Mouse (Mus musculus): ENCODE data around the gene Chl1. TPM values are rescaled to one million over a fixed set of nuclear protein-coding genes. Genes with fewer than 3 reads are reported as not detected.

The Chl1 gene
- polyA plus RNA-seq, 1 experiment = not detected

DNA sequence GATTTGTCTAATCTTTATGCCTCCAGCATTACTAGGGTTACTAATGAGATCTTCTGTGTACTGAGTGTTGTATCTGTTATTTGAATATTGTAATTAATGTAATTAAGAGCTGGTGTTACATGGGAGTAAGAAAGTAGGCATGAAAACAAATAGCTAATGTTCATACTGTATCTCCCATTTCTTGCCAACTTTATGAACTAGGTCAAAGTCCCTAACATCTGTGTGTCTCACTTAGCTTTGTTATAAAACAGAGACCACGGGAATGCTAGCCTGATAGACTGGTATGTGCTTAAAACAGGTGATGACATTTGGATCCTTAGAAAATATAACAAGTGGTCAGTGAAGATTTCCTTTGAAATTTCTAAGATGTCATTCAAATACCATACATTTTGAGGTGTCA, 75.7 kb downstream of the Chl1 start:
- TF ChIP-seq GATA1 (IDR thresholded peaks at IDR 0.05; ENCODE audit: low read length) = no peak

DNA sequence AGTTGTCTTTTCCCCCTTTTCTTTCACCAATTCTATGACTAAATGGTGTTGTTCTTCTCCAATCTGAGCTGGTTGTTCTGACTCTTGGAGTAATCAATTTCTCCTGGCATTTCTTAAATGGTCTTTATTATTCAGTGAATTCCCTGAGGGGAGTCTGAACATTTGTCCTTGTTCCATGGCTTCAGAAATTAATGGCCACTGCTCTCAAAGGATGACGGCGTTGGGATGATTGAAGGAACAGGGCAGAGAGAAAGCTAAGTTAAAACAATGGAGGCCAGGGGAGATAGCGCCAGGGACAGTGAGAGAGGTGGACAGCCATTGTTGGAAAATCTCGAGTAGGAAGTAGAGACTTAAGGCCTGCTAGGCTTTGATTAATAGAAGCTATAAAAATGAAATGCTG, 91.7 kb downstream of the Chl1 start:
- TF ChIP-seq GATA1 (IDR thresholded peaks at IDR 0.05; ENCODE audit: low read length) = no peak

DNA sequence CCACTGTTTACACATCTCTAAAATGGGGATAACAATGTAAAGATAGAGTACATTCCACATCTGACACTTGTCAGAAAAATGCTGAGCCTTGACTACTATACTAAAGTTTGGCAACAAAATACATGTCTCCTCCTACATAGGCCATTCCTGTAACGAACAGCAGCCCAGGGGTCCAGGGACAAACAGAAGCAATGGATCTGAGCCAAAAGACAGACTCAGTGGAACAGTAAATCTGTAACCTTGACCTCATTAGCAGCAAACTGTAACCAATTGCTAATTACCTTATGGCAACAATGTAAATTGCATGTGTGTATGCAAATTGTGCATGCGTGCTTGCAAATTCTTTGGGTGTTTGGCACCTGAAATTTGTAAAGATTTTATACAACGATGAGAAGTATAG, 100.3 kb downstream of the Chl1 start:
- TF ChIP-seq GATA1 (IDR thresholded peaks at IDR 0.05; ENCODE audit: low read length) = no peak

DNA sequence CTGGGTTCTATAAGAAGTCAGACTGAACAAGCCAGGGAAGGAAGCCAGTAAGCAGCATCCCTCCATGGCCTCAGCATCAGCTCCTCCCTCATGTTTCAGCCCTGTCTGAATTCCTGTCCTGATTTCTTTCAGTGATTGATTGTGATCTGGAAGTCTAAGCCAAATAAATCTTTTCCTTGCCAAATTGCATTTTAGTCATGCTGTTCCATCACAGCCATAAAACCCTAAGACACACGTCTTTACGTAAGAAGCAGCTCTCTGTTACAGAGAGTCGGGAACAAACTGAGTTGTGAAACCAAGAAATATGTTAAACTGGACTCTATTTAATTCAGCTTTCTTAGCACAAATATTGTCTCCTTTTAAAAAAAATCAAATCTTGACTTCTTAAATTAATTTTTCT, 102.2 kb downstream of the Chl1 start:
- TF ChIP-seq GATA1 (IDR thresholded peaks at IDR 0.05; ENCODE audit: low read length) = no peak

DNA sequence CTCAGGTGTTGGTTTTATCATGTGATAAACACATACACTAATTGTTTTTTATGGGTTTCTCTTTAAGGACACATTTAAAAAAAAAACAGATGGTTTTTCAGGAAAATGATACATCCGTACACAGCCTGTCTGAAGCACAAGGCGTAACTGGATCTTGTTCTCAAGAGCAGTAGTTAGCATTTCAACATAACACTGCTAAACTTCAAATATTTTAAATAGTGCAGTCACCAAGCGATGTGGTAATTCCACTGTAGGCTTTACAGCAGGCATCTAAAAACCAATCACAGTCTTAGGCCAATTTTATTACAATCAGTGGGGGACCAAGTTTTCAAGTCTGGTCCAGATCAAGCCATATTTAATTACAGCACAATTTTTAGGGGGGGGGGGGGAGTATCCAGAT, 103.3 kb downstream of the Chl1 start:
- no peak for TF ChIP-seq GATA1 (IDR thresholded peaks at IDR 0.05; ENCODE audit: low read length)

DNA sequence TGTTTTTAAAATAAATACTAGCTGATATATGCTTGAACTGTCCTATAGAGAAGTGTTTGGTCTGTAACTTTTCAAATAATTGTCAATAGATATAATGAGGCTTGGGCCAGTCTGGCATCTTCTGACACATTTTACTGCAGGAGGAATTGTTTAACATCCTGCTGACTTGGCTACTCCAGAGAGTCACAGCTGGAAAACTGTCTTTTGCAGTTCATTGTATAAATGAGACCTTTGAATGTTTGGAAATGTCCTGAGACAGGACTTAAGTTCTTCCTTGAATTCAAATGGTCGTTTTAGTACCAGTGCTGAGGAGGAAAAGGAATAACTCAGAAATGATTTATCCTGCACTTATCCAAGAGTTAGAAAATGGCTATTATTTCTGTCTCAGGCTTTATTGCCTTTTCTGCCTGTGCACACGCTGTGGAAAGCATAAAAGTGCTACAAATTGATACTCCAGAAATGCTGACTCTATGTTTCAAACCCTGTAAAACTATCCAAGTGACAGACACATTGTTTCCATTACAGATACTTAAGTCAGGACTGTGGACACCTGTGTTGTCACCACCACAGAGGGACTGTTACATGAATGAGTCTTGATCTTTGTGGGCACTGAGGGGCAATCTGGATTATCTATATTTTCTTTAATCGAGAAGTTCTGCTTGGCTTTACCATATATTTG, 105.7 kb downstream of the Chl1 start:
- TF ChIP-seq GATA1 (IDR thresholded peaks at IDR 0.05; ENCODE audit: low read length) = no peak

DNA sequence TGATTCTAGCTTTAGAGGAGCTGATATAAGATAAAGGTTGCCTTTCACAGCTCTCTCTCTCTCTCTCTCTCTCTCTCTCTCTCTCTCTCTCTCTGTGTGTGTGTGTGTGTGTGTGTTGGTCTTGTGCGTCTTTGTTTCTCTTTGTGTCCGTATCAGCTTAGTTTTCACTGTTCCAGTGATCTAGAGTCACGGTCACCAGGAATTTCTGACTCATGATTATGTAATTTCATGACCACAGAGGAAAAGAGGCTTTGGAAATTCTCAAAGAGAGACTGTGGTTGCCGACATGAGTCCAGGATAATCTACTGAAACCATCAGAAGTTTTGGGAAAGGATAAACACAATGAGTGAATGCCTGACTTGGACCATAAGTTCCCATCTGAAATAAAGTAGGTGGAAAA, 110.5 kb downstream of the Chl1 start:
- TF ChIP-seq GATA1 (IDR thresholded peaks at IDR 0.05; ENCODE audit: low read length) = no peak

DNA sequence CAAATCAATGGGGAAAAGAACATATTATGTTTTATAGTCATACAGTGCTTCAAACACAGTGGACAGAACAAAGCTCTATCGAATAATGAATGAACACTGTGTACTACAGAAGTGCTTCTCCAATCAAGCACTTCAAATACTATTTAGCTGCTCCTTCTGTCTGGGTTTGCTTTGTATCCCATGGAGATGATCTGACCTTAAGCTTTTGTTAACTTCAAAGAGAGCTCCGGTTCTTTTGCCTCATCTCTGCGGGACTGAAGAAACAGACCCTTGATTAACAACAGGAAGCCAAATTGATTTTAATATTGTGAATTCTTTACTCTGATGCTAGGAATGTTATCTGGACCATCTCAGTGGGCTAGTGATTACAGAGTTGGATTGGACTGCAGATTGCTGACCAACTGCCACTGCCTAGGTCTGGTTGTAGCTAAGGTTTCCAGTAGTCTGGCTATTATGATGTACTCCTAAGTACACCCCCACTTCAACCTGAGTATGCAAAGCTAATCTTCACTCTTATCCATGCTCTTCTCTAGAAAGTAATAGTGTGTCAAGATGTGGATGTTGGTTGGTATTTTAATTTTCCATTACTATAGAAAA, 111.8 kb downstream of the Chl1 start:
- TF ChIP-seq GATA1 (IDR thresholded peaks at IDR 0.05; ENCODE audit: low read length) = no peak

DNA sequence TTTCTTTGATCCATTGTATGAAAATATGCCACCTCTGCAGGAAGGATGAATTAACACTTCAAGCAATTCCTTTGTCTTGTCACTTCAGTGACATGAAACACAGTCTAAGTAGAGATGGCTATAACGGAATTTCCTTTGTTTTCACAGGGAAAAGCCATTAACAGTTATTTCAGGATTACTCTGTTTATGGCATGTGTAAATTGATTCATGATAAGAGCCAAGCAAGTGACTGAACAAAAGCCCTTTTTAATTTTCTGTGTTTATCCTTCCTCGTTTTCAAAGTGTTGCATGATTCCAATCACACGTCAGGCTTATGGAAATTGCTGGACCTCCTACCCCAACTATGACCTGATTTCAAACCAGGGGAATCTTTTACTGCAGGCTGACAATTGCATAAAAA, 122.5 kb downstream of the Chl1 start:
- no peak for TF ChIP-seq GATA1 (IDR thresholded peaks at IDR 0.05; ENCODE audit: low read length)

DNA sequence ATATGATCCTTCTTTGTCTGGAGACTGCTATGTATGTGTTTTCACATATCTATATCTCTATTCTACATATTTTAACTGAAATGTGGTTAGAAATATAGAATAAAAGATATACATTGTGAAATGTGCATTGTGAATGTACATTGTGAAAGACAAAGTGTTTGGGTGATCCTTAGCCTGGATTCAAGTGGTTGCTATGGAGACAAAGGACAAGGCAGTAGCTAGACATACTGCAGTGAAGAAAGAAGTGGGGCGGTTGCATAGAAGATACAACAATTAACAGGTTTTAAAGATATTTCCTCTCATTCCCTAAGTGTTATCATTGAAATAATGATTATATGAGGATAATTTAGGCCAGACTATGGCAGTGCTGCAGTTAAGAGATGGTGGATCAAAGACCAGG, 146.4 kb downstream of the Chl1 start:
- TF ChIP-seq GATA1 (IDR thresholded peaks at IDR 0.05; ENCODE audit: low read length) = no peak

DNA sequence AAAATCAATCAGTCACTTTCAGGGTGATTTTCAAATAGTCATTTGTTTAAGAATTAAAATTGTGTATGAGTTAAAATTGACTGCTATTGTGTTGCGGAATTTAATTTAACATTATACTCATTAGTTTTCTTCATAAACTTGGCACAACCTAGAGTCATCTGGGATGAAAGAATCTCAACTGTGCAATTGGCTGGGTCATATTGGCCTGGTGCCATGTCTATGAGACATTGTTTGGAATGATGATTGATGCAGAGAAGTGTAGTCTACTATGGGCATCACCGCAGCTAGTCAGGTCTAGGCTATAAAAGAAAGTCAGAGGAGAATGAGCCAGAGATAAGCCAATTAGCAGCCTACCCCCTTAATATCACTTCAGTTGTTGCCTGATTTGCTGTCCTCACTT, 148.8 kb downstream of the Chl1 start:
- no peak for TF ChIP-seq GATA1 (IDR thresholded peaks at IDR 0.05; ENCODE audit: low read length)

DNA sequence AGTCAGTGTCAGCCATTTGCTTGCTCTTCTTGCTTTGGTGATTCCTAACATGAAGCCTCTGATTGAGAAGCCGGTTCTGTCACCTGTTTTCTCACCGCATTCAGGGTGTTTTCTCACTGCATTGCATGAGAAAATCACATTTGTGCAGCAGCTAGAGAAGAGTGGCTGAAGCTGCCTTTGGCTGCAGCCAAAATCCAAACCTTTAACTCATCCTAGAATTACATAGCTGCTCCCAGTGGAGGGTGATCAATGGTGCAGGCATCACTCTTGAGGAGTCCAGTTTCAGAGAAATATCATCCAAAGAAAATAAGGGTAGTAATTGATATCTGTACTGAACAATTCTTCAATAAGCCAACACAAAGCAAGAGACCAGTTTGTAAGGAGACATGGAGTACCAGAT, 154.8 kb downstream of the Chl1 start:
- TF ChIP-seq GATA1 (IDR thresholded peaks at IDR 0.05; ENCODE audit: low read length) = no peak

DNA sequence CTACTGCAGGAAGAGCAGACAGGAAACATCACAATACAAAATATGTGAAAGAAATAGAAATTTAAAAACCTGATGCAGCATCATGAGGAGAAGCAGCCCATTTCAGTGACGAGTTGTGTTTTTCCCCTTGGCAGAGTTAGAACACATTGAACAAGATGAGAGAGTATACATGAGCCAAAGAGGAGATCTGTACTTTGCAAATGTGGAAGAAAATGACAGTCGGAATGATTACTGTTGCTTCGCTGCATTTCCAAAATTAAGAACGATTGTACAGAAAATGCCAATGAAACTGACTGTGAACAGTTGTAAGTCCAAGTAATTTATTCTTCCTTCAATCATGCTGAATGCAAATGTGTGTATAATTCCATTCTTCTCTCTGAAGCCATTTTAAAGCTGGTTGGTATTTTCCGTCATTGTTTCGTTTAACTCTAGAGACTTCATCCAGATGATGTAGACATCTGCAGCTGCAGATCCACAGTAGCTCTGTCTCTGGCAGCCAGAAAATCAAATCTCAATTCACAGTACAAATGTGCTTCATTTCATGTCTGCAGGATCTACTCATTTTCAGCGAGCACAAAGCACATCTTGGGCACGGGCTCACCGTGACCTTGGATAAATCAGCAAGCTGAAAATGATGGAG, 155.4 kb downstream of the Chl1 start:
- TF ChIP-seq GATA1 (IDR thresholded peaks at IDR 0.05; ENCODE audit: low read length) = no peak

DNA sequence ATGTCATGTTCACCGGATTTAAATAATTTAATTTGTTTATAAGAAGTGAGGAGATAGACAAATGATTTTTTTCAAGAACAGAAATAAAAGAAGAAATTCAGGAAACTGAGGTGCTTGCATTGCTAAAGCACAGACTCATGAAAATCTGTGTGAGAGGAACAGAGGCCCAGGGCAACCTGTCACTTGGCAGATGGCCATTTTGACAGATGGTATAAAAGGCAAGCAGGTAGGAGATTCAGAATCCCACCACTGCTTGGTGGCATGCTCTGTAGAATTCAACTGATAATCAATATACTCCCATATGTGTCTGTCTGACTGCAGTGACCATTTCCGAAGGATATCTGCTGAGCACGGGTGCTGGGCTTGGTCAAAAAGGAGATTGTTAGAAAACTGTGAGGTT, 162.7 kb downstream of the Chl1 start:
- no peak for TF ChIP-seq GATA1 (IDR thresholded peaks at IDR 0.05; ENCODE audit: low read length)

DNA sequence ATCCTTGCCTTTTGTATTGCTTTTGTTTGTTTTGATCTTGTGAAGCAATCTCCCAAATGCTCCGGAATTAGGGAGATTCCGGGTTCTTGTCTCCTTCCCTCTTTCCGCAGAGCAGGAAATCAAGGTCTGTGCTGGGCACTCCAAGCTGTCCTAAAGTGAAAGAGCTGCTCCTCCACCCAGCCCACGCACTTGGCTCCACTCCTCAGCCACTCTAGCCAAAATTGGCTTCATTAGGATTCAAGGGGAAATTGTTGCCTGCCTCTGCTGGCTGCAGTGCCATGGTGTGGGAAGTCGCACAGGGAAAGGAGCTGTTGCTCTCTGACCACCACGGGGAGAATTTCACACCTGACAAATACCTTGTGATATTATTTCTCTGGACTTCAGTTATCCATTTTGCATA, 163.9 kb downstream of the Chl1 start:
- no peak for TF ChIP-seq GATA1 (IDR thresholded peaks at IDR 0.05; ENCODE audit: low read length)

DNA sequence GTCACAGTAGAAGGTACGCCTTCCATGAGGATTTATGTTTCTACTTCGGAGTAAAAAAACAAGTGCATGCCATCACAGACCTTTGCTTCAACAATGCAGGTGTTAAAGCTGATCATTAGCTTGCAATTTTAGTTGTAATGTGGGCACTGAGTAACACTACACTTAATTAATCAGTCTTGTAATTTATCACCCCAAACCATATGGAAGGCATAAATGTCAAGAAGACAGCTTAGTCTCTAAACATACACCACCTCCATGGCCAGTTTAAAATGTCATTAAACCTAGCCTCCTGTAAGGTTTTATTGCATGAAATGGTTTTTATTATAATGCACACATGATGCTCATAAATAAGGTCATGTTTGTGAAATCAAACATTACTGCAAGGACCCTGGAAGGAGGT, 164.8 kb downstream of the Chl1 start:
- no peak for TF ChIP-seq GATA1 (IDR thresholded peaks at IDR 0.05; ENCODE audit: low read length)

DNA sequence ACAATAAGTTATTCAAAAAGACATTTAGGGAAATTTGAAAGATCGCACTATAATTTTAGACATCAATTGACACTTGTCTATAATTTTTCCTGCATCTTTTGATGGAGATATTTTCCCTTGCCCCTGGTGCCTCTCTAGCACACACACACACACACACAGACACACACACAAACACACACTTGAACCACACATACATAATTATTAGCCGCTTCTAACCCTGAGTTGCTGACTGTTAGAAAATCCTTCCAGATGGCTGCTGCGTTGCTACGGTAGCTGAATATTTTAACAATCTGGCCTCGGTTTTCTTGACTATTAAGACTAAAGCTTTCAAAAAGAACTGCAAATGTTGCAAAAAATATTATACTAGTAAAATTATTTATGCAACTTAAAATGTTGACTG, 166.3 kb downstream of the Chl1 start:
- TF ChIP-seq GATA1 (IDR thresholded peaks at IDR 0.05; ENCODE audit: low read length) = no peak

Data from G1E-ER4 (cell line).